Mouse (Mus musculus) midbrain, embryonic 16.5 days (tissue): ENCODE measurements around the gene Gpr137. TPM values are rescaled to one million over a fixed set of nuclear protein-coding genes. Genes with fewer than 3 reads are reported as not detected.
A peak's percentile ranks its signal among the peaks of the same experiment; 100 is the strongest.

Experiments used
- ATAC-seq: fragments of 200-750 bp; cut with Nextera tagmentation; 2 replicates; pipeline ENCODE4 v1.8.0; 2017; ENCODE audit warnings: moderate TSS enrichment
- H3K27ac ChIP-seq: fragments of 300-500 bp; sonication (generic); 2 replicates; pipeline ENCODE4 v1.5.1; 2014; ENCODE audit warnings: mild to moderate bottlenecking, low read length, mixed read lengths
- H3K27me3 ChIP-seq: fragments of 300-500 bp; sonication (generic); 2 replicates; pipeline ENCODE4 v1.6.1; 2014; ENCODE audit warnings: low read depth, low read length, mixed read lengths; ENCODE audit not compliant: control insufficient read depth, insufficient read depth
- H3K36me3 ChIP-seq: fragments of 300-500 bp; sonication (generic); 2 replicates; pipeline ENCODE4 v1.6.1; 2014; ENCODE audit warnings: mild to moderate bottlenecking, low read length, moderate library complexity, mixed read lengths; ENCODE audit not compliant: control insufficient read depth, insufficient read depth
- H3K4me1 ChIP-seq: fragments of 300-500 bp; sonication (generic); 2 replicates; pipeline ENCODE4 v1.6.1; 2014; ENCODE audit warnings: mild to moderate bottlenecking, low read length, mixed read lengths; ENCODE audit not compliant: control insufficient read depth, insufficient read depth
- H3K4me2 ChIP-seq: fragments of 300-500 bp; sonication (generic); 2 replicates; pipeline ENCODE4 v1.6.1; 2014; ENCODE audit warnings: mild to moderate bottlenecking, low read length, mixed read lengths
- H3K4me3 ChIP-seq: fragments of 300-500 bp; sonication (generic); 2 replicates; pipeline ENCODE4 v1.5.1; 2014; ENCODE audit warnings: low read depth, mild to moderate bottlenecking, low read length, moderate library complexity, mixed read lengths
- H3K9ac ChIP-seq: fragments of 300-500 bp; sonication (generic); 2 replicates; pipeline ENCODE4 v1.6.1; 2014; ENCODE audit warnings: low read depth, low read length, mixed read lengths
- H3K9me3 ChIP-seq: fragments of 300-500 bp; sonication (generic); replicated peaks from 2 replicates; pipeline ENCODE4 v1.6.1; 2014; ENCODE audit warnings: mild to moderate bottlenecking, low read length, mixed read lengths; ENCODE audit not compliant: control insufficient read depth, poor library complexity, severe bottlenecking
- WGBS: fragments of 180-500 bp; shearing (Covaris S2); extraction: QIAGEN DNeasy Blood & Tissue Kit; methylation state at CpG from one replicate; pipeline ENCODE4 v1.1.7; 2014; 5-methylcytosine and 5-hydroxymethylcytosine counted together
- polyA plus RNA-seq: library from polyadenylated mRNA; unstranded; fragments of >200 nt; fragmentation: Nextera tagmentation; extraction: Ambion mirVana; gene quantifications from 2 replicates; pipeline ENCODE4 v1.2.1, GENCODE M21; 2015

Gpr137 gene
- polyA plus RNA-seq, 1 experiment from 2014 or later: 69.7 TPM

- 29% methylated on average over 1 of the region's 1 CpGs for WGBS
- Histone ChIP-seq H3K4me1 (peaks cover 10% of the 10 kb centered on the region), H3K27ac (no peak overlapping the region), H3K9me3 (no peaks in the 10 kb centered on the region), H3K4me2 (no peak overlapping the region), H3K4me3 (no peak overlapping the region), H3K9ac (no peak overlapping the region), H3K36me3 (no peaks in the 10 kb centered on the region), H3K27me3 (peaks cover 65% of the 10 kb centered on the region)
- ATAC-seq: no peak
Observed at GRCm38 (mm10) chr19:6932018-6932417, 10.3 kb downstream of the Gpr137 start.

- 4% methylated on average over 2 of the region's 2 CpGs for WGBS
- Histone ChIP-seq H3K4me2 (no peak overlapping the region), H3K36me3 (no peaks in the 10 kb centered on the region), H3K9me3 (no peaks in the 10 kb centered on the region), H3K9ac (no peak overlapping the region), H3K4me3 (no peak overlapping the region), H3K27ac (no peak overlapping the region), H3K27me3 (peaks cover 72% of the 10 kb centered on the region), H3K4me1 (peaks cover 10% of the 10 kb centered on the region)
- no peak for ATAC-seq
Observed at GRCm38 (mm10) chr19:6931002-6931401, 11.3 kb downstream of the Gpr137 start.

- Histone ChIP-seq H3K36me3 (no peaks in the 10 kb centered on the region), H3K27me3 (peaks cover 77% of the 10 kb centered on the region), H3K4me1 (no peaks in the 10 kb centered on the region), H3K4me3 (no peak overlapping the region), H3K27ac (no peak overlapping the region), H3K9me3 (no peaks in the 10 kb centered on the region), H3K4me2 (no peak overlapping the region), H3K9ac (no peak overlapping the region)
- 14% methylated on average over 9 of the region's 9 CpGs for WGBS
- ATAC-seq: no peak
Observed at GRCm38 (mm10) chr19:6928080-6928479, 14.2 kb downstream of the Gpr137 start.

- H3K4me3 ChIP-seq: peak overlapping the region; percentile 17; the same call in 1 of the 2 replicates
- WGBS: 10% methylated on average over 26 of the region's 26 CpGs
- peak overlapping the region; percentile 41 for H3K4me2 ChIP-seq
- no peaks in the 10 kb centered on the region for H3K9me3 ChIP-seq
- no peaks in the 10 kb centered on the region for H3K36me3 ChIP-seq
- H3K27ac ChIP-seq: no peak overlapping the region
- no peak for ATAC-seq
- H3K4me1 ChIP-seq: peaks cover 6% of the 10 kb centered on the region; the same call in 1 of the 2 replicates
- H3K27me3 ChIP-seq: peaks cover 66% of the 10 kb centered on the region
- H3K9ac ChIP-seq: no peak overlapping the region
Observed at GRCm38 (mm10) chr19:6926559-6927255, 15.6 kb downstream of the Gpr137 start.

- Histone ChIP-seq H3K9ac (no peak overlapping the region), H3K27me3 (peaks cover 58% of the 10 kb centered on the region), H3K4me3 (no peak overlapping the region), H3K4me2 (no peak overlapping the region), H3K36me3 (no peaks in the 10 kb centered on the region), H3K27ac (no peak overlapping the region), H3K4me1 (peaks cover 8% of the 10 kb centered on the region), H3K9me3 (no peaks in the 10 kb centered on the region)
- WGBS: 7% methylated on average over 40 of the region's 40 CpGs
- no peak for ATAC-seq
Observed at GRCm38 (mm10) chr19:6925611-6926329, 16.5 kb downstream of the Gpr137 start.

- Histone ChIP-seq H3K9ac (no peak within 1 kb of the TSS), H3K4me2 (no peak within 1 kb of the TSS; the same call in 1 of the 2 replicates)
Observed at GRCm38 (mm10) chr19:6925307-6925573, 17.0 kb downstream of the Gpr137 start, which contains the start of gene Catsperz. TSS of gene Catsperz (minus strand) at chr19:6925380.

GRCm38 (mm10) chr19:6924461-6925306, 17.6 kb downstream of the Gpr137 start:
- peaks cover 19% of the 10 kb centered on the region for H3K4me1 ChIP-seq
- H3K9ac ChIP-seq: no peak overlapping the region
- no peaks in the 10 kb centered on the region for H3K9me3 ChIP-seq
- peaks cover 54% of the 10 kb centered on the region for H3K27me3 ChIP-seq
- no peaks in the 10 kb centered on the region for H3K36me3 ChIP-seq
- WGBS: 4% methylated on average over 39 of the region's 39 CpGs
- no peak overlapping the region for H3K4me3 ChIP-seq
- no peak for ATAC-seq
- H3K4me2 ChIP-seq: no peak overlapping the region; the same call in 1 of the 2 replicates
- H3K27ac ChIP-seq: no peak overlapping the region

More at GRCm38 (mm10) chr19:6925307-6925573, 17.0 kb downstream of the Gpr137 start, which contains the start of gene Catsperz:
- peaks cover 14% of the 10 kb centered on the region for H3K4me1 ChIP-seq
- no peaks in the 10 kb centered on the region for H3K36me3 ChIP-seq
- ATAC-seq: no peak
- H3K27ac ChIP-seq: no peak within 1 kb of the TSS
- peaks cover 58% of the 10 kb centered on the region for H3K27me3 ChIP-seq
- 5% methylated on average over 9 of the region's 9 CpGs for WGBS
- H3K9me3 ChIP-seq: no peaks in the 10 kb centered on the region
- no peak within 1 kb of the TSS for H3K4me3 ChIP-seq

- H3K9ac ChIP-seq: no peak overlapping the region
Observed at GRCm38 (mm10) chr19:6922901-6923735, 19.2 kb downstream of the Gpr137 start.

More at GRCm38 (mm10) chr19:6922901-6923735, 19.2 kb downstream of the Gpr137 start:
- Histone ChIP-seq H3K27ac (no peak overlapping the region), H3K4me2 (peak overlapping the region; percentile 90), H3K27me3 (peaks cover 47% of the 10 kb centered on the region), H3K9me3 (no peaks in the 10 kb centered on the region), H3K4me1 (peaks cover 20% of the 10 kb centered on the region), H3K36me3 (no peaks in the 10 kb centered on the region), H3K4me3 (peak overlapping the region; percentile 69)
- no peak for ATAC-seq
- WGBS: 68% methylated on average over 6 of the region's 6 CpGs
